Comparison of ENCODE assay signal across 12 mouse cellular contexts in the genomic region with DNA sequence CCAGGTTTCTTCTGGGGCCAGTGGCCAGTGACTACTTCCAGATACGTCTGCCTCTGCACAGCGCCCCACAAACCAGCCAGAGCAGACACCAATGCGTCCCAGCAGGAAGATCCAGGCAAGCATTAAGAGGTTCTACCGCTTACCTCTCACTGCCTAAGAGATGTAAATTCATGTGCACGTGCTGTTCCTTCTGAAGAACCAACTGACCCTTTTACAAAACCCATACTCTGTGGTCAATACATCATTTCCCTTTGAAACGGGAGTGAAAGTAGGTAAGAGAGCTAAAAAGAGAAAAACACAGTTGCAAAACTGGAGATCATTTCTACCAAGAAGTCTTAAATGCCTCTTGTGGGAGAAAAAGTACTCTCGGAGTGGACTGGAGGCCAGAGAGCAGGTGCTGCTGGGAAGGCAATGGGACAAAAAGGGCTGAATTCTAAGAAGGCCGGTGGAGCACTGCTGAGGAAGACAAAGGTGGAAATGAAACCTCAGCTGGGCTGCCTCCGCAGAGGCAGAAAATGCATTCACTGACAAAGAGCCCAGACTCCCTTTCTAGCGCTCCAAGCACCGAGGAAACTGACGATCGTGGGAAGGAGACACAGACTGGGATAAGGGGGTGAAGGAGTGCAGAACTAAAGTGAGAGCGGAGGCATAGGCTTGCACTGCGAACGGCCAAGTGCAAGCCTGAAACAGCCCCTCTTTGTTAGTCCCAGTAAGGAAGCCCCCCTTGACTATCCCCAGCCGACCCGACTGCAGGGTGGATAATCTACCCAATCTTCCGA. TPM values are rescaled to one million over a fixed set of nuclear protein-coding genes. Genes with fewer than 3 reads are reported as not detected.
A peak's percentile ranks its signal among the peaks of the same experiment; 100 is the strongest.
DNase-seq lines count a peak whose midpoint lies in the region; ATAC-seq lines count a peak whose summit lies in the region.
"Had no signal": no experiment of that assay in that cellular context is flagged by ENCODE, and none has a peak within 500 bp of the region (broad histone marks: within the 10 kb centered on the region; RNA-seq: fewer than 3 reads in every experiment).

No protein-coding gene starts in this region.

- peak; percentile 5 for DNase-seq in hindbrain, embryonic 11.5 days (ENCODE audit: low spot score)
- DNase-seq in cerebellum, postnatal 10 days = no peak
- no peak for DNase-seq in B cell, adult 2 months
- DNase-seq: kidney, adult 9 months; lung, postnatal 36 days had no signal

- no peak overlapping the region for H3K27ac ChIP-seq in hindbrain, embryonic 11.5 days (ENCODE audit: low read depth, low read length)
- H3K27ac ChIP-seq in hindbrain, embryonic 13.5 days = no peak overlapping the region
- no peak overlapping the region for H3K27ac ChIP-seq in hindbrain, embryonic 12.5 days
- no peak overlapping the region for H3K27ac ChIP-seq in midbrain, embryonic 16.5 days (ENCODE audit: low read length)
- H3K27ac ChIP-seq in intestine, embryonic 16.5 days (ENCODE audit: low read length) = no peak overlapping the region
- H3K27ac ChIP-seq: limb, embryonic 13.5 days had no signal

- 59% methylated on average over 19 of the region's 19 CpGs for WGBS in hindbrain, embryonic 11.5 days
- WGBS in hindbrain, embryonic 13.5 days = 36% methylated on average over 19 of the region's 19 CpGs
- WGBS in hindbrain, embryonic 12.5 days = 50% methylated on average over 19 of the region's 19 CpGs
- WGBS in midbrain, embryonic 16.5 days = 34% methylated on average over 19 of the region's 19 CpGs
- WGBS in intestine, embryonic 16.5 days = 80% methylated on average over 19 of the region's 19 CpGs

- no peaks in the 10 kb centered on the region for H3K27me3 ChIP-seq in hindbrain, embryonic 11.5 days (ENCODE audit: control insufficient read depth, insufficient read depth, low read length)
- H3K27me3 ChIP-seq in hindbrain, embryonic 13.5 days = no peaks in the 10 kb centered on the region
- no peaks in the 10 kb centered on the region for H3K27me3 ChIP-seq in hindbrain, embryonic 12.5 days
- no peaks in the 10 kb centered on the region for H3K27me3 ChIP-seq in midbrain, embryonic 16.5 days (ENCODE audit: control insufficient read depth, insufficient read depth, low read depth, low read length)
- H3K27me3 ChIP-seq in intestine, embryonic 16.5 days (replicated peaks; ENCODE audit: control insufficient read depth, insufficient read depth, low read length) = no peaks in the 10 kb centered on the region
- H3K27me3 ChIP-seq: heart, embryonic 12.5 days; limb, embryonic 13.5 days had no signal

- H3K9ac ChIP-seq in hindbrain, embryonic 11.5 days (ENCODE audit: low read depth, low read length) = no peak overlapping the region
- no peak overlapping the region for H3K9ac ChIP-seq in hindbrain, embryonic 13.5 days
- H3K9ac ChIP-seq in hindbrain, embryonic 12.5 days = no peak overlapping the region
- 0 out of 2 replicates have a peak overlapping the region, but pooled peaks have one; percentile 20 for H3K9ac ChIP-seq in midbrain, embryonic 16.5 days (ENCODE audit: low read depth, low read length)
- H3K9ac ChIP-seq in intestine, embryonic 16.5 days (ENCODE audit: low read depth, low read length) = no peak overlapping the region
- H3K9ac ChIP-seq: heart, embryonic 12.5 days; limb, embryonic 13.5 days had no signal

- H3K36me3 ChIP-seq in hindbrain, embryonic 11.5 days (ENCODE audit: control insufficient read depth, insufficient read depth, low read length) = peaks cover 2% of the 10 kb centered on the region; the same call in 1 of the 2 replicates
- H3K36me3 ChIP-seq in hindbrain, embryonic 13.5 days = peaks cover 58% of the 10 kb centered on the region
- peaks cover 60% of the 10 kb centered on the region for H3K36me3 ChIP-seq in hindbrain, embryonic 12.5 days
- H3K36me3 ChIP-seq in midbrain, embryonic 16.5 days (ENCODE audit: control insufficient read depth, insufficient read depth, low read length) = peaks cover 11% of the 10 kb centered on the region
- peaks cover 13% of the 10 kb centered on the region for H3K36me3 ChIP-seq in intestine, embryonic 16.5 days (ENCODE audit: control insufficient read depth, insufficient read depth, low read length)

- no peak for ATAC-seq in hindbrain, embryonic 11.5 days (ENCODE audit: low FRiP score)
- ATAC-seq in hindbrain, embryonic 13.5 days (ENCODE audit: low FRiP score) = no peak
- peak; percentile 42 for ATAC-seq in common myeloid progenitor, adult 5-6 weeks (replicated peaks; ENCODE audit: low read depth, poor library complexity, severe bottlenecking)
- ATAC-seq in hindbrain, embryonic 12.5 days (ENCODE audit: low FRiP score) = no peak
- ATAC-seq in midbrain, embryonic 16.5 days = no peak
- ATAC-seq in intestine, embryonic 16.5 days = no peak

- H3K4me1 ChIP-seq in hindbrain, embryonic 11.5 days (replicated peaks; ENCODE audit: control insufficient read depth, insufficient read depth, low read length) = no peaks in the 10 kb centered on the region
- H3K4me1 ChIP-seq in hindbrain, embryonic 13.5 days (replicated peaks) = peaks cover 3% of the 10 kb centered on the region; the same call in 1 of the 2 replicates
- H3K4me1 ChIP-seq in hindbrain, embryonic 12.5 days = no peaks in the 10 kb centered on the region
- no peaks in the 10 kb centered on the region for H3K4me1 ChIP-seq in midbrain, embryonic 16.5 days (ENCODE audit: control insufficient read depth, insufficient read depth, low read length)
- H3K4me1 ChIP-seq in intestine, embryonic 16.5 days (ENCODE audit: control insufficient read depth, insufficient read depth, low read length) = 0 out of 2 replicates have a peak, but pooled peaks cover 3% of the 10 kb centered on the region
- H3K4me1 ChIP-seq: limb, embryonic 13.5 days had no signal

- H3K4me3 ChIP-seq in hindbrain, embryonic 11.5 days (ENCODE audit: low read depth, low read length) = no peak overlapping the region
- H3K4me3 ChIP-seq in hindbrain, embryonic 13.5 days = no peak overlapping the region
- H3K4me3 ChIP-seq in hindbrain, embryonic 12.5 days = no peak overlapping the region
- H3K4me3 ChIP-seq in midbrain, embryonic 16.5 days (ENCODE audit: low read depth, low read length) = no peak overlapping the region
- H3K4me3 ChIP-seq in intestine, embryonic 16.5 days (ENCODE audit: low read length) = no peak overlapping the region
- H3K4me3 ChIP-seq: heart, embryonic 12.5 days; limb, embryonic 13.5 days had no signal

- H3K4me2 ChIP-seq in hindbrain, embryonic 11.5 days (replicated peaks; ENCODE audit: low read depth, low read length) = no peak overlapping the region
- H3K4me2 ChIP-seq in hindbrain, embryonic 13.5 days = no peak overlapping the region; the same call in 1 of the 2 replicates
- 0 out of 2 replicates have a peak overlapping the region, but pooled peaks have one; percentile 0 for H3K4me2 ChIP-seq in hindbrain, embryonic 12.5 days (replicated peaks)
- peak overlapping the region; percentile 21 for H3K4me2 ChIP-seq in midbrain, embryonic 16.5 days (ENCODE audit: low read length)
- H3K4me2 ChIP-seq in intestine, embryonic 16.5 days (ENCODE audit: low read depth, low read length) = no peak overlapping the region
- H3K4me2 ChIP-seq: heart, embryonic 12.5 days; limb, embryonic 13.5 days had no signal

- H3K9me3 ChIP-seq in hindbrain, embryonic 11.5 days (ENCODE audit: control insufficient read depth, low read length) = no peaks in the 10 kb centered on the region
- H3K9me3 ChIP-seq in hindbrain, embryonic 13.5 days = no peaks in the 10 kb centered on the region
- no peaks in the 10 kb centered on the region for H3K9me3 ChIP-seq in hindbrain, embryonic 12.5 days (replicated peaks)
- H3K9me3 ChIP-seq in midbrain, embryonic 16.5 days (replicated peaks; ENCODE audit: control insufficient read depth, low read length, poor library complexity, severe bottlenecking) = no peaks in the 10 kb centered on the region
- H3K9me3 ChIP-seq in intestine, embryonic 16.5 days (ENCODE audit: control insufficient read depth, low read length) = 0 out of 2 replicates have a peak, but pooled peaks cover 5% of the 10 kb centered on the region
- H3K9me3 ChIP-seq: limb, embryonic 13.5 days had no signal

RNA-seq across cellular contexts. Expression of a gene that starts 36.5 kb away (rescaled TPM):
- polyA plus RNA-seq in hindbrain, embryonic 11.5 days (2014; fragmentation: Nextera tagmentation; extraction: Ambion mirVana) = 0.33 and 0.43 TPM in 2 replicates
- polyA plus RNA-seq in hindbrain, embryonic 13.5 days (2015; fragmentation: Nextera tagmentation; extraction: Ambion mirVana) = 0.13 and 0.18 TPM in 2 replicates
- not detected in 2 replicates for total RNA-seq in common myeloid progenitor, adult 5-6 weeks (2017)
- polyA plus RNA-seq in hindbrain, embryonic 12.5 days (2016; fragmentation: Nextera tagmentation; extraction: Ambion mirVana) = 0.48 and 0.98 TPM in 2 replicates
- 0.22 and 0.51 TPM in 2 replicates for polyA plus RNA-seq in midbrain, embryonic 16.5 days (2015; fragmentation: Nextera tagmentation; extraction: Ambion mirVana)
- 0.72 and 1.5 TPM in 2 replicates for polyA plus RNA-seq in intestine, embryonic 16.5 days (2015; fragmentation: Nextera tagmentation; extraction: Ambion mirVana)

Comparison
In these comparisons a context has a peak if more than half of its experiments do, and no peak if none do; other contexts are left out.
1. H3K4me2 ChIP-seq: peak in hindbrain, embryonic 12.5 days (single experiment) and midbrain, embryonic 16.5 days (single experiment); none in hindbrain, embryonic 11.5 days (single experiment), hindbrain, embryonic 13.5 days (single experiment) and intestine, embryonic 16.5 days (single experiment).